Mouse (Mus musculus): ENCODE results near the gene Nxpe5.

Nxpe5 gene

GRCm38 (mm10) chr5:138255353-138256093, 29.8 kb downstream of the Nxpe5 start, which contains the start of gene Lamtor4:
Lamtor4 (plus strand) TSS chr5:138255482.
- DNase-seq: peak; percentile 94

- peak; percentile 46 for DNase-seq
Observed at GRCm38 (mm10) chr5:138256094-138256467, 30.4 kb downstream of the Nxpe5 start.

- no peak for DNase-seq
Observed at GRCm38 (mm10) chr5:138256966-138257584, 31.4 kb downstream of the Nxpe5 start.

GRCm38 (mm10) chr5:138257585-138257978, 31.9 kb downstream of the Nxpe5 start:
- DNase-seq: no peak

GRCm38 (mm10) chr5:138258078-138258477, 32.4 kb downstream of the Nxpe5 start:
- no peak for DNase-seq

GRCm38 (mm10) chr5:138258542-138258941, 32.8 kb downstream of the Nxpe5 start:
- no peak for DNase-seq

GRCm38 (mm10) chr5:138258993-138259392, 33.3 kb downstream of the Nxpe5 start:
- DNase-seq: no peak

GRCm38 (mm10) chr5:138260051-138260450, 34.4 kb downstream of the Nxpe5 start:
- DNase-seq: no peak

- no peak for DNase-seq
Observed at GRCm38 (mm10) chr5:138260834-138261233, 35.1 kb downstream of the Nxpe5 start.

- DNase-seq: no peak
Observed at GRCm38 (mm10) chr5:138262001-138262400, 36.3 kb downstream of the Nxpe5 start.

- DNase-seq: no peak
Observed at GRCm38 (mm10) chr5:138262582-138263240, 37.0 kb downstream of the Nxpe5 start.

GRCm38 (mm10) chr5:138263260-138264206, 37.8 kb downstream of the Nxpe5 start, which contains the start of gene BC037034:
BC037034 (minus strand) TSS chr5:138264033.
- DNase-seq: peak; percentile 97

GRCm38 (mm10) chr5:138264207-138264578, 38.5 kb downstream of the Nxpe5 start:
- DNase-seq: no peak

- DNase-seq: no peak
Observed at GRCm38 (mm10) chr5:138265712-138266111, 40.0 kb downstream of the Nxpe5 start.

- no peak for DNase-seq
Observed at GRCm38 (mm10) chr5:138267114-138267513, 41.4 kb downstream of the Nxpe5 start.

- DNase-seq: no peak
Observed at GRCm38 (mm10) chr5:138268980-138269379, 43.3 kb downstream of the Nxpe5 start.

GRCm38 (mm10) chr5:138271232-138271631, 45.5 kb downstream of the Nxpe5 start:
- DNase-seq: no peak

GRCm38 (mm10) chr5:138272409-138272923, 46.8 kb downstream of the Nxpe5 start, which contains the start of gene Gal3st4:
Gal3st4 (minus strand) TSS chr5:138272840.
- peak; percentile 49 for DNase-seq

- no peak for DNase-seq
Observed at GRCm38 (mm10) chr5:138274186-138274585, 48.5 kb downstream of the Nxpe5 start.

- DNase-seq: peak; percentile 59
Observed at GRCm38 (mm10) chr5:138275216-138276050, 49.7 kb downstream of the Nxpe5 start.

GRCm38 (mm10) chr5:138277994-138278393, 52.3 kb downstream of the Nxpe5 start:
- no peak for DNase-seq
